Mouse (Mus musculus) T-cell, adult 66 days (primary cell): ENCODE measurements around the gene Fam81a. TPM values are rescaled to one million over a fixed set of nuclear protein-coding genes. Genes with fewer than 3 reads are reported as not detected.

Source experiments
- total RNA-seq, 2 experiments: library from RNA; stranded (reverse); gene quantifications; 3 replicates in 1 of 2; 4 replicates in 1 of 2; pipeline ENCODE4 v1.2.4; 2023

Gene Fam81a
- not detected for total RNA-seq

DNA sequence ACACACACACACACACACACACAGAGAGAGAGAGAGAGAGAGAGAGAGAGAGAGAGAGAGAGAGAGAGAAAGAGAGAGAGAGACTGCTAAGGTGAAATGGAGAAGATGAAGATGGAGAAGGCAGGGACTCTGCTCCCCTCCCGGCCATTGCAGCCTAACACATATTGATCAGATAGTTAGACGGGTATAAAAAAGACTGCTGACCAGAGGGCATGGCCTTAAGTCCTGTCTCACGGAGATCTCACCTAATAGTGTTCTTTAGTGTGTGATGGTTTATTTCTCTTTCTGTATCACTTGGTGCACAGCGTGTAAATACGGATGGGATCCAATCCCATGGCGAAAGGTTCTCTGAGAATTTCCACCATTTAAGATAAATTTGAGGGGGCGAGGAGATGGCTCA, at the start of gene Fam81a:
Gene Fam81a, minus strand, starts transcription at position 101 of the 400 bp plus-strand sequence.

Other genes starting within 250 kb of the Fam81a start
- gene Bnip2, start 153.1 kb downstream of the Fam81a start, total RNA-seq, result 10 to 100 TPM; 55.8 to 85.3 TPM
- gene Gtf2a2, start 130.0 kb downstream of the Fam81a start, total RNA-seq, result 10 to 100 TPM; 80.1 to 99.7 TPM
- gene Gcnt3, start 104.5 kb downstream of the Fam81a start, total RNA-seq, result not detected
- gene Myo1e, start 64.8 kb upstream of the Fam81a start, total RNA-seq, result 1 to 10 TPM; 5.0 to 9.7 TPM